Mouse (Mus musculus) intestine, embryonic 16.5 days (tissue): Measurements from ENCODE around the gene Dazap1. TPM values are rescaled to one million over a fixed set of nuclear protein-coding genes. Genes with fewer than 3 reads are reported as not detected.
A peak's percentile ranks its signal among the peaks of the same experiment; 100 is the strongest.

Experiments used
- ATAC-seq: fragments of 200-750 bp; cut with Nextera tagmentation; 2 replicates; pipeline ENCODE4 v1.8.0; 2017; ENCODE audit warnings: moderate TSS enrichment, moderate library complexity
- H3K27ac ChIP-seq: fragments of 300-500 bp; sonication (generic); 2 replicates; pipeline ENCODE4 v1.5.1; 2014; ENCODE audit warnings: mild to moderate bottlenecking, low read length
- H3K27me3 ChIP-seq: fragments of 300-500 bp; sonication (generic); replicated peaks from 2 replicates; pipeline ENCODE4 v1.6.1; 2014; ENCODE audit warnings: low read length, control low read depth, mixed read lengths; ENCODE audit not compliant: control insufficient read depth, insufficient read depth
- H3K36me3 ChIP-seq: fragments of 300-500 bp; sonication (generic); 2 replicates; pipeline ENCODE4 v1.6.1; 2014; ENCODE audit warnings: low read length, control low read depth; ENCODE audit not compliant: control insufficient read depth, insufficient read depth
- H3K4me1 ChIP-seq: fragments of 300-500 bp; sonication (generic); 2 replicates; pipeline ENCODE4 v1.6.1; 2014; ENCODE audit warnings: low read length, control low read depth, mixed read lengths; ENCODE audit not compliant: control insufficient read depth, insufficient read depth
- H3K4me2 ChIP-seq: fragments of 300-500 bp; sonication (generic); 2 replicates; pipeline ENCODE4 v1.6.1; 2014; ENCODE audit warnings: low read depth, low read length, control low read depth
- H3K4me3 ChIP-seq: fragments of 300-500 bp; sonication (generic); 2 replicates; pipeline ENCODE4 v1.5.1; 2014; ENCODE audit warnings: mild to moderate bottlenecking, low read length
- H3K9ac ChIP-seq: fragments of 300-500 bp; sonication (generic); 2 replicates; pipeline ENCODE4 v1.6.1; 2014; ENCODE audit warnings: low read depth, low read length
- H3K9me3 ChIP-seq: fragments of 300-500 bp; sonication (generic); 2 replicates; pipeline ENCODE4 v1.6.1; 2016; ENCODE audit warnings: low read length, control low read depth; ENCODE audit not compliant: control insufficient read depth
- WGBS: fragments of 180-500 bp; shearing (Covaris S2); extraction: QIAGEN DNeasy Blood & Tissue Kit; methylation state at CpG from one replicate; pipeline ENCODE4 v1.1.7; 2014; 5-methylcytosine and 5-hydroxymethylcytosine counted together
- polyA plus RNA-seq: library from polyadenylated mRNA; unstranded; fragments of >200 nt; fragmentation: Nextera tagmentation; extraction: Ambion mirVana; gene quantifications from 2 replicates; pipeline ENCODE4 v1.2.1, GENCODE M21; 2015

Gene Dazap1
- polyA plus RNA-seq, 1 experiment from 2014 or later, result 36.8 TPM

DNA sequence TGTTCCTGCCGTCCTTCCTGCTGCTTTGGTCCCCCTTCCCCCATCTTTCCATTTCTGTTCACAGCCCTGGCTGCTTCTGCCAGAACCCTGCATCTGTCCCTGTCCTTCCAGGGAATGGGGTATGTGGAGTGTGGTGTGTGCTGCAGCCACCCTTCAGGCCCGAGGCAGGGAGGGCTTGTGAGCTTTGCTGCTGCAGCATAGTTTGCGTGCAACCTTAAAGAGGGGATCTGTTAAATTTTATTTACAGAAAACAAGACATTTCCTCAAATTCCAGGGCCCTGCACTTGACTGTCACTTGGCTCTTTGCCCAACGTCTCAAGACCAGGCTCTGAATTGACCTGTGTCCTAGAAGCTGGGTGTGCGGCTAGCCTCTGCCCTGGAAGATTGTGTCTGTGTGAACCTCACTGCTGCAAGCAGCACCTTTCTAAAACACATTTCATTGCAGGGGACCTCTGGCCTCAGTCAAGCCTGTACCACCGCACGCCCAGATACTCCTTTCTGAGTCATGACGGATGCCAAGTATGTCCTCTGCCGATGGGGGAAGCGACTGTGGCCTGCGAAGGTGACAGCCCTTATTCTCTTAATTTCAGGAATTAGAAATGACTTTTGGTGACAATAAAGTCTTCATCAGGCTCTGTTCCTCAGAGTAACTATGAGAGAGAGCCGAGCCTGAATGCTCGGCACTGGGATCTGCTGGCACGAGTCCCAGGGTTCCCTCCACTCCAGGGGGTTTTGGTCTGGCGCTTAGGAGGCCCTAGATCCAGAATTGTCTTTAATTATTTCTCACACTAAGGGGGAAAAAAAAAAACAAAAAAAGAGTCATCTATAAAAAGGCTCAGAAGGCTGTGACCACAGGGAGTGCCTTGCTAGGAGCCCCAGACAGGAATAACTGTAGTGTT, 33.2 kb upstream of the Dazap1 start:
- Histone ChIP-seq H3K9ac (peak overlapping the region; percentile 95), H3K27ac (peak overlapping the region; percentile 90), H3K36me3 (peaks cover 8% of the 10 kb centered on the region), H3K4me2 (peak overlapping the region; percentile 73), H3K27me3 (no peaks in the 10 kb centered on the region), H3K4me1 (peaks cover 35% of the 10 kb centered on the region), H3K9me3 (no peaks in the 10 kb centered on the region), H3K4me3 (peak overlapping the region; percentile 83)
- no peak for ATAC-seq
- WGBS, result 40% methylated on average over 15 of the region's 15 CpGs

DNA sequence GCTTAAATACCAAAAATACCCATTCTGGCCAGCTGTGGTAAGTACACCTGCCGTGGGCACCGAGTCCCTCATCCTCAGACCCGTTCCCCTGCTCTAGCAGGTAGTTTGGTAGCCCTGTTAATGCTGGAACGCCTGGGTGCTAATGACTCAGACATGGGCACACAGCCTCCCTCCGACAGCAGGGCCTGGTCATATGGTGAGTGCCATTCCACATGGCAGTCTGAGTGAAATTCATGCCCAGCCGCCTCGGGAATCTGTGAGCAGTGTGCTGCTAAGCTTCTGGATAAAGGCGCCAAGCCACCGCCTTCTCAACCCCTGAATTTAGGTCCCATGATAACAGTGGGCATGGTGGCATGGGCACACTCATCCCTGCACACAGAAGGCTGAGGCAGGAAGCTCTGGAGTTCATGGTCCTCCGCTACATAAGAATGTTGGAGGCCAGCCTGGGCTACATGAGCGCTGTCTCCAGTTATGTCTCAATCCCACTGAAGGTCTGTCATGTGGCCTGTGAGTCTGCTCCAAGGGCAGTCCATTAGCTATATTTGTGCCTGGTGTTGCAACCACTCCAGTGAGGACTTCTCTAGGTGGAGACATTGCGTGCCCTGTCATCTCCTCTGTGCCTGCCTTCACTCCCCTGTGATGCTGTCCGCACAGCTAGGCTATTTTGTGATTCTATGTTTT, 25.0 kb upstream of the Dazap1 start:
- ATAC-seq, result no peak
- Histone ChIP-seq H3K9me3 (no peaks in the 10 kb centered on the region), H3K4me3 (no peak overlapping the region), H3K36me3 (peaks cover 47% of the 10 kb centered on the region), H3K9ac (no peak overlapping the region), H3K27me3 (no peaks in the 10 kb centered on the region), H3K4me1 (peaks cover 13% of the 10 kb centered on the region; the same call in 1 of the 2 replicates), H3K27ac (no peak overlapping the region), H3K4me2 (no peak overlapping the region)
- WGBS, result 94% methylated on average over 13 of the region's 13 CpGs

DNA sequence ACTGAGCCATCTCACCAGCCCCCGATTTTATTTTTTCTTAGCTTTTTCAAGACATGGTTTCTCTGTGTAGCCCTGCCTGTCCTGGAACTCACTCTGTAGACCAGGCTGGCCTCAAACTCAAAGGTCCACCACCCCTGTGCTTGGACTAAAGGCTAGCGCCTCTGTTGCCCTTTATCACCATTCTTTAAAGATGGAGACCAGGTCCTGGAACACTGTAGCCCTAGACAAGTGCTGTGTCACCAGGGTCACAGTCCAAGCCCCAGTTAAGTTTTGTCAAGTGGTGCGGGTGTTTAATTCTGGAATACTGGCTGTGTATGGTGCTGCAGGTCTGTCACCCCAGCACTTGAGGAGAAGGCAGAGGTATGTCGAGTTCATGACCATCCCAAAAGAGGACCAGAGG, 24.3 kb upstream of the Dazap1 start:
- H3K36me3 ChIP-seq, result peaks cover 52% of the 10 kb centered on the region
- WGBS, result 91% methylated on average over 4 of the region's 4 CpGs
- no peaks in the 10 kb centered on the region for H3K27me3 ChIP-seq

DNA sequence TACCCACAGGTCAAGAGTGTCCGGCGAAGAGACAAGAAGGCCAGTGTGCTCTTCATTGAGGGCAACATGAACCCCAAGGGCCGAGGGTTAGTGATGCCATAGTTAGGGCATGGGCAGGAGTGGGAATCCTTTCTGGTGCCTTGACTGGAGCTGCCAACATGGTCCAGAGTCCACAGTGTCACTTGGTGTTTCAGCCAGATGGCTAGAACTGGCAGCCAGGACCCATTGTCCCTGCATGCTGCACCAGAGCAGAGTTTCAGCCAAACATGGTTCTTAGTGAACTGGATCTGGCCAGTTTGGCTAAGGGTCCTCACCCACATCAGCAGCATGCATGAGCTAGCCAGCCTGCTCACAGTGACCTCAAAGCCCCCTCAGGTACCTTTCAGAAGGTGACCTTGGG, 23.0 kb upstream of the Dazap1 start:
- WGBS, result 94% methylated on average over 3 of the region's 3 CpGs
- Histone ChIP-seq H3K4me3 (no peak overlapping the region), H3K4me1 (peaks cover 3% of the 10 kb centered on the region; the same call in 1 of the 2 replicates), H3K36me3 (peaks cover 55% of the 10 kb centered on the region), H3K4me2 (no peak overlapping the region), H3K27ac (no peak overlapping the region), H3K9ac (no peak overlapping the region), H3K9me3 (no peaks in the 10 kb centered on the region), H3K27me3 (no peaks in the 10 kb centered on the region)
- ATAC-seq, result no peak

More for the DNA sequence above, 24.3 kb upstream of the Dazap1 start:
- H3K9me3 ChIP-seq, result no peaks in the 10 kb centered on the region
- no peak for ATAC-seq
- no peak overlapping the region for H3K4me3 ChIP-seq
- H3K4me1 ChIP-seq, result peaks cover 13% of the 10 kb centered on the region; the same call in 1 of the 2 replicates
- no peak overlapping the region for H3K4me2 ChIP-seq
- H3K9ac ChIP-seq, result no peak overlapping the region
- H3K27ac ChIP-seq, result no peak overlapping the region

DNA sequence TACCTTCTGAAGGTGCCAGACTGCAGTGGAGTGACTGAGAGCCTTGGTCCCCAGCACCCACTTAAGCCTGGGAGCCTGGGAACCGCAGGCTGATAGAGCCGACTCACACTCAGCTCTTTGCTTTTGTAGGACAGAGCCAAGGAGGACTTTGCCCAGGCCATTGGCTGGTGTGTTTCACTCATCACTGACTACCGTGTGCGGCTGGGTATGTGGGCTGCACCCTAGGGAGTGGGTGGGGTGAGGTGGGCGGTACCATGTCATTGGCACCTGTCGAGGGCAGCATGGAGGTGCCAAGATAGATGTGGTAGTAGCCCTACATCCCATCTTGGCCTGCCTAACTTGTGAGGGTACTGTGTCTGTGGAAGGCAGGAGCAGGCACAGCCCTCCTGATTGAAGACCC, 21.5 kb upstream of the Dazap1 start:
- Histone ChIP-seq H3K4me3 (no peak overlapping the region), H3K4me1 (no peaks in the 10 kb centered on the region; the same call in 1 of the 2 replicates), H3K9ac (no peak overlapping the region), H3K27ac (no peak overlapping the region), H3K36me3 (peaks cover 50% of the 10 kb centered on the region), H3K9me3 (no peaks in the 10 kb centered on the region), H3K27me3 (no peaks in the 10 kb centered on the region), H3K4me2 (no peak overlapping the region)
- no peak for ATAC-seq
- WGBS, result 87% methylated on average over 6 of the region's 6 CpGs

DNA sequence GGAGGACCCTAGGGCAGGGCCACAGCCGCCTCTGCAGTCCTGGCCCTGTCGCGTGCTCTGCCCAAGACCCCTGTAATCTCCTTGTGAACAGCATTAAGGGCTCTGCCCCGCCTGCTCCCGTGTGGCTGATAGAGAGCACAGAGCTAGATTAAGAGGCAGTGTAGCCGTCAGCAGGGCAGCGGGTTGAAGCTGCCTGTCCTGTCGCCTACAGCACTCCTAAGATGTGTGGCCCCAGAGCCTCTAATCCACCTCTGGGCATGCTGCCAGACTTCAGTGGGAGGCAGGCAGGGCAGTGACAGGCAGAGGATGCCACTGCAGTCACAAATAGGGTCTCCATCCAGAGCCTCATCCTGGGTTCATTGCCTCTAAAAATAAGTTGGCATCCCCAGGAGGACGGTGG, 19.2 kb upstream of the Dazap1 start:
- H3K4me2 ChIP-seq, result no peak overlapping the region
- WGBS, result 60% methylated on average over 9 of the region's 9 CpGs
- H3K4me3 ChIP-seq, result no peak overlapping the region
- H3K36me3 ChIP-seq, result peaks cover 44% of the 10 kb centered on the region
- H3K9ac ChIP-seq, result no peak overlapping the region
- ATAC-seq, result no peak
- H3K9me3 ChIP-seq, result no peaks in the 10 kb centered on the region
- peaks cover 4% of the 10 kb centered on the region; the same call in 1 of the 2 replicates for H3K4me1 ChIP-seq
- no peak overlapping the region for H3K27ac ChIP-seq
- H3K27me3 ChIP-seq, result no peaks in the 10 kb centered on the region

DNA sequence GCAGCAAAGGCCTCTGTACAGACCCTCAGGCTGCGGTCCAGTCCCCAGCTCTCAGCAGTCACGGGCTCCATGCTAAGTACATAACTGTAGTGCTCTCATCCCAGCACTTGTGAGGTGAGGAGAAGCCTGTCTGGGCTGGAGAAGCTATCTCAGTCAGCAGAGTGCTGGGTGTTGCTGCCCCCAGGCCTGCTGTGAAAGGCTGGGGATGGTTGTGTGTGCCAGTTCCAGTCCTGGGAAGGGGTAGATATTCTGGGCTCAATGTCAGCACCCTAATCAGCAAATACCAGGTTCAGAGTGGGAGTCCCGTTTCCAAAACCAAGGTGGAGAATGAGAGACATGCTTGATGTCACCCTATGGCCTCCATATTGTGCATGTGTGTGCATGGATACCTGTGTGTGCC, 18.7 kb upstream of the Dazap1 start:
- H3K36me3 ChIP-seq, result peaks cover 40% of the 10 kb centered on the region
- no peaks in the 10 kb centered on the region for H3K9me3 ChIP-seq
- no peak for ATAC-seq
- H3K4me1 ChIP-seq, result peaks cover 4% of the 10 kb centered on the region; the same call in 1 of the 2 replicates
- H3K27me3 ChIP-seq, result no peaks in the 10 kb centered on the region
- 89% methylated on average over 3 of the region's 3 CpGs for WGBS
- no peak overlapping the region for H3K9ac ChIP-seq
- no peak overlapping the region for H3K27ac ChIP-seq
- no peak overlapping the region for H3K4me3 ChIP-seq
- no peak overlapping the region for H3K4me2 ChIP-seq

DNA sequence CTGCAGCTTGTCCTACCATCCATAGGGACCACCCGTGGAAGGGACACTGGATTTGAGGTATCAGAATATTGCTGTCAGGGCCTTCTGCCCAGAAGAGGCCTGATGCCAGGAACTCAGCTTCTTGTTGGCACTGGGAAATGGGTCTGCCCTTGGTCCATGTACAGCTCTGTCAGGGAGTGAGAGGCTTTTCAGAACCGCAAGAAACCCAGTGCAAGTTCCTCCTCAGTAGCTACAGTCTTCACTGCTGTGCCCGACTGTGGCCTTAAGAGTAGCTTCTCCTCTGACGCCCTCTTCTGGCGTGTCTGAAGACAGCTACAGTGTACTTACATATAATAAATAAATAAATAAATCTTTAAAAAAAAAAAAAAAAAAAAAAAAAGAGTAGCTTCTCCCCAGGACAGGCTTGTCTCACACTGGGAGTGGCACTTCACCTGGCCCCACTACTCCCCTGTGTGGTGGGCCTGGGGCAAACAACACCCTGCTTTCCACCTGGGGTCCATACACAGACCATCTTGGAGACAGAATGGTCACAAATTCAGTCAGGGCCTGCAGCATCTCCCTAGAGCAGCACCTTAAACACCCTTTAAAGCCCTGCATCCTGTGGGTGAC, 16.4 kb upstream of the Dazap1 start:
- H3K4me3 ChIP-seq, result no peak overlapping the region
- 42% methylated on average over 5 of the region's 5 CpGs for WGBS
- no peaks in the 10 kb centered on the region for H3K27me3 ChIP-seq
- ATAC-seq, result no peak
- H3K27ac ChIP-seq, result no peak overlapping the region
- H3K9ac ChIP-seq, result peak overlapping the region; percentile 34; the same call in 1 of the 2 replicates
- H3K4me1 ChIP-seq, result peaks cover 6% of the 10 kb centered on the region
- no peak overlapping the region for H3K4me2 ChIP-seq
- peaks cover 23% of the 10 kb centered on the region for H3K36me3 ChIP-seq
- no peaks in the 10 kb centered on the region for H3K9me3 ChIP-seq

DNA sequence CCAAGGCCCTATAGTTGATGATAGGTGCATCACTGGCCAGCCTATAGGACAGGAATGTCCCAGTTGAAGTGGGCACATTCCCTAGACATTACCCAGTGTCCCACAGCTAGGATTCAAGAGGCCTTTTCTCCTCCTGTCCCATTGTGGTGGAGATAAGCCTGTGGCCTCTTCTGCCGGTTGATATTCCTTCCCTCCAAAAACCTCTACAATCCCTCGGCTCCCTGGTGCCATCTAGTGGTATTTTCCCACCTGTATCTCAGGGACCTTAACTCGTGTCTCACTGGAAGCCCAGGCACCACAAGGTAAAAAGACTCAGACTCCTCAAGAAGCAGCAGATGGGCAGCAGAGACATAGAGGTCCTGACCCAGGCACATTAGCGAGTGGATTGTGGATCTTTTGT, 15.7 kb upstream of the Dazap1 start:
- Histone ChIP-seq H3K4me3 (no peak overlapping the region), H3K27me3 (no peaks in the 10 kb centered on the region), H3K9me3 (no peaks in the 10 kb centered on the region), H3K4me1 (peaks cover 13% of the 10 kb centered on the region), H3K9ac (peak overlapping the region; percentile 34; the same call in 1 of the 2 replicates), H3K27ac (no peak overlapping the region), H3K4me2 (no peak overlapping the region), H3K36me3 (peaks cover 18% of the 10 kb centered on the region)
- 2% methylated on average over 4 of the region's 4 CpGs for WGBS
- no peak for ATAC-seq
